Comparison of ENCODE assay signal across 18 mouse cellular contexts in the genomic region with DNA sequence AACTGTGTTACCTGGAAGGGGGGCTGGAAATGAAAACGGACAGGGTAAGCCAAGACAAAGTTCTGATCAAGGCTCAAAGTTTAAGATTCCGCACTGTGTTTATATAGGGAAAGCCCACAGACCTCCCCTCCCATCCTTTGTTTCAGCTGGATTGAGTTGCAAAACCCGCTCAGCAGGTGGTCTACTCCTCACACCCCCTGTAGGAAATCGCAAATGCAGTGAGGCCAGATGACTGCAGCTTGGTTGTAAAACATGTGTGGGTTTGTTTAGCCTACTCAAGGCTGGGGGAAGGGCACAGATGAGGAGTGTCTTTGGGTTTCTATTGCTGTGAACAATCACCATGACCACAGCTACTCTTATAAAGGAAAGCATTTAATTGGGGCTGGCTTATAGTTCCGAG.
DNase-seq lines count a peak whose midpoint lies in the region; ATAC-seq and TF ChIP-seq lines count a peak whose summit lies in the region.
"Had no signal": no experiment of that assay in that cellular context is flagged by ENCODE, and none has a peak within 500 bp of the region (broad histone marks: within the 10 kb centered on the region; RNA-seq: fewer than 3 reads in every experiment).

No protein-coding gene starts in this region.

- H3K27me3 ChIP-seq in midbrain, embryonic 13.5 days: no peaks in the 10 kb centered on the region
- H3K27me3 ChIP-seq in midbrain, embryonic 14.5 days (ENCODE audit: control insufficient read depth, insufficient read depth, low read length): no peaks in the 10 kb centered on the region
- H3K27me3 ChIP-seq in limb, embryonic 12.5 days: no peaks in the 10 kb centered on the region
- H3K27me3 ChIP-seq in liver, postnatal 0 days (ENCODE audit: insufficient read depth, low read length): no peaks in the 10 kb centered on the region
- no peaks in the 10 kb centered on the region for H3K27me3 ChIP-seq in forebrain, embryonic 13.5 days
- H3K27me3 ChIP-seq: CH12.LX; limb, embryonic 15.5 days had no signal

- H3K4me3 ChIP-seq in midbrain, embryonic 13.5 days (replicated peaks): no peak overlapping the region
- no peak overlapping the region for H3K4me3 ChIP-seq in midbrain, embryonic 14.5 days (replicated peaks; ENCODE audit: low read depth, low read length)
- H3K4me3 ChIP-seq in limb, embryonic 12.5 days (replicated peaks): no peak overlapping the region
- H3K4me3 ChIP-seq in layer of hippocampus, adult 2 months: no peak overlapping the region
- no peak overlapping the region for H3K4me3 ChIP-seq in liver, postnatal 0 days (ENCODE audit: low read depth, low read length)
- no peak overlapping the region for H3K4me3 ChIP-seq in forebrain, embryonic 13.5 days
- H3K4me3 ChIP-seq: limb, embryonic 15.5 days; myocyte had no signal

- no peak overlapping the region for H3K9ac ChIP-seq in midbrain, embryonic 13.5 days (replicated peaks)
- H3K9ac ChIP-seq in midbrain, embryonic 14.5 days (replicated peaks; ENCODE audit: low read length): no peak overlapping the region
- H3K9ac ChIP-seq in limb, embryonic 12.5 days (replicated peaks): no peak overlapping the region
- no peak overlapping the region for H3K9ac ChIP-seq in liver, postnatal 0 days (replicated peaks)
- H3K9ac ChIP-seq in forebrain, embryonic 13.5 days: no peak overlapping the region
- H3K9ac ChIP-seq: limb, embryonic 15.5 days; lung, embryonic 14.5 days had no signal

- peak; percentile 31; the same call in 1 of the 2 replicates for ATAC-seq in midbrain, embryonic 13.5 days
- ATAC-seq in midbrain, embryonic 14.5 days (ENCODE audit: low FRiP score, low TSS enrichment): no peak
- peak; percentile 71; the same call in 1 of the 2 replicates for ATAC-seq in limb, embryonic 12.5 days (ENCODE audit: insufficient number of reproducible peaks, insufficient read depth, low FRiP score, low TSS enrichment, low read depth)
- ATAC-seq in liver, postnatal 0 days: no peak
- no peak for ATAC-seq in forebrain, embryonic 13.5 days
- ATAC-seq: hindbrain, postnatal 0 days had no signal

- no peak for TF ChIP-seq CTCF in layer of hippocampus, adult 2 months (conservative IDR thresholded peaks at IDR 0.05)
- TF ChIP-seq CTCF in liver, postnatal 0 days (IDR thresholded peaks at IDR 0.05; ENCODE audit: low read depth): no peak

- DNase-seq in midbrain, embryonic 14.5 days: no peak
- peak; percentile 94 for DNase-seq in ZHBTc4 (ENCODE audit: low read depth, low spot score)
- DNase-seq in embryo, embryonic 9.5 days (ENCODE audit: extremely low spot score): peak; percentile 8
- DNase-seq in layer of hippocampus, adult 2 months (ENCODE audit: low spot score in 2 of 2): no peak
- no peak for DNase-seq in liver, postnatal 0 days
- DNase-seq: adrenal gland, postnatal 25 days; cerebellum, postnatal 36 days; heart, adult 18-20 months; kidney, postnatal 25 days; layer of hippocampus, postnatal 36 days; lung, embryonic 14.5 days had no signal

- no peak for TF ChIP-seq EP300 in liver, postnatal 0 days (IDR thresholded peaks at IDR 0.05; ENCODE audit: low read depth)

- H3K4me2 ChIP-seq in midbrain, embryonic 13.5 days (replicated peaks): no peak overlapping the region
- H3K4me2 ChIP-seq in midbrain, embryonic 14.5 days (ENCODE audit: low read length): no peak overlapping the region
- H3K4me2 ChIP-seq in limb, embryonic 12.5 days: no peak overlapping the region
- no peak overlapping the region for H3K4me2 ChIP-seq in liver, postnatal 0 days (ENCODE audit: low read depth, low read length)
- no peak overlapping the region for H3K4me2 ChIP-seq in forebrain, embryonic 13.5 days
- H3K4me2 ChIP-seq: limb, embryonic 15.5 days; lung, embryonic 14.5 days had no signal

- no peaks in the 10 kb centered on the region; the same call in 1 of the 2 replicates for H3K36me3 ChIP-seq in midbrain, embryonic 13.5 days
- no peaks in the 10 kb centered on the region for H3K36me3 ChIP-seq in midbrain, embryonic 14.5 days (ENCODE audit: control insufficient read depth, insufficient read depth, low read length)
- no peaks in the 10 kb centered on the region for H3K36me3 ChIP-seq in limb, embryonic 12.5 days
- H3K36me3 ChIP-seq in liver, postnatal 0 days (replicated peaks; ENCODE audit: insufficient read depth, low read length): no peaks in the 10 kb centered on the region
- H3K36me3 ChIP-seq in forebrain, embryonic 13.5 days (ENCODE audit: poor library complexity, severe bottlenecking): peaks cover 4% of the 10 kb centered on the region; the same call in 1 of the 2 replicates
- H3K36me3 ChIP-seq: limb, embryonic 15.5 days had no signal

- WGBS in midbrain, embryonic 13.5 days: 40% methylated on average over 5 of the region's 5 CpGs
- WGBS in midbrain, embryonic 14.5 days: 31% methylated on average over 5 of the region's 5 CpGs
- 32% methylated on average over 5 of the region's 5 CpGs for WGBS in limb, embryonic 12.5 days
- WGBS in liver, postnatal 0 days (ENCODE audit: insufficient replicate concordance): 63% methylated on average over 5 of the region's 5 CpGs
- 33% methylated on average over 5 of the region's 5 CpGs for WGBS in forebrain, embryonic 13.5 days

- H3K27ac ChIP-seq in midbrain, embryonic 13.5 days: no peak overlapping the region
- H3K27ac ChIP-seq in midbrain, embryonic 14.5 days (replicated peaks; ENCODE audit: low read depth, low read length): no peak overlapping the region
- no peak overlapping the region for H3K27ac ChIP-seq in limb, embryonic 12.5 days
- no peak overlapping the region for H3K27ac ChIP-seq in layer of hippocampus, adult 2 months
- no peak overlapping the region for H3K27ac ChIP-seq in liver, postnatal 0 days (ENCODE audit: low read depth)
- H3K27ac ChIP-seq in forebrain, embryonic 13.5 days: no peak overlapping the region
- H3K27ac ChIP-seq: hindbrain, postnatal 0 days; limb, embryonic 15.5 days had no signal

- H3K9me3 ChIP-seq in midbrain, embryonic 13.5 days: no peaks in the 10 kb centered on the region
- H3K9me3 ChIP-seq in midbrain, embryonic 14.5 days (ENCODE audit: control insufficient read depth, low read length): no peaks in the 10 kb centered on the region
- no peaks in the 10 kb centered on the region for H3K9me3 ChIP-seq in limb, embryonic 12.5 days
- H3K9me3 ChIP-seq in liver, postnatal 0 days (ENCODE audit: low read length): no peaks in the 10 kb centered on the region
- H3K9me3 ChIP-seq in forebrain, embryonic 13.5 days (replicated peaks): no peaks in the 10 kb centered on the region
- H3K9me3 ChIP-seq: limb, embryonic 15.5 days had no signal

- no peaks in the 10 kb centered on the region for H3K4me1 ChIP-seq in midbrain, embryonic 13.5 days (replicated peaks)
- no peaks in the 10 kb centered on the region for H3K4me1 ChIP-seq in midbrain, embryonic 14.5 days (ENCODE audit: control insufficient read depth, insufficient read depth, low read length)
- peaks cover 10% of the 10 kb centered on the region; the same call in 1 of the 2 replicates for H3K4me1 ChIP-seq in limb, embryonic 12.5 days (replicated peaks)
- H3K4me1 ChIP-seq in liver, postnatal 0 days (ENCODE audit: insufficient read depth): no peaks in the 10 kb centered on the region
- no peaks in the 10 kb centered on the region for H3K4me1 ChIP-seq in forebrain, embryonic 13.5 days
- H3K4me1 ChIP-seq: limb, embryonic 15.5 days had no signal

Comparison
In these comparisons a context has a peak if more than half of its experiments do, and no peak if none do; other contexts are left out.
1. ATAC-seq: peak in midbrain, embryonic 13.5 days (single experiment) and limb, embryonic 12.5 days (single experiment); none in midbrain, embryonic 14.5 days (single experiment), liver, postnatal 0 days (single experiment) and forebrain, embryonic 13.5 days (single experiment).
2. DNase-seq: peak in ZHBTc4 (single experiment) and embryo, embryonic 9.5 days (single experiment); none in midbrain, embryonic 14.5 days (single experiment), layer of hippocampus, adult 2 months (0 of 2) and liver, postnatal 0 days (single experiment).